Mouse (Mus musculus): ENCODE measurements at regions not wholly inside any gene's neighbourhood (a gene's known extent, or its start where the extent isn't known, plus 50 kb on each side); places are given as distances from the start of the nearest gene placed in this dataset.

DNA sequence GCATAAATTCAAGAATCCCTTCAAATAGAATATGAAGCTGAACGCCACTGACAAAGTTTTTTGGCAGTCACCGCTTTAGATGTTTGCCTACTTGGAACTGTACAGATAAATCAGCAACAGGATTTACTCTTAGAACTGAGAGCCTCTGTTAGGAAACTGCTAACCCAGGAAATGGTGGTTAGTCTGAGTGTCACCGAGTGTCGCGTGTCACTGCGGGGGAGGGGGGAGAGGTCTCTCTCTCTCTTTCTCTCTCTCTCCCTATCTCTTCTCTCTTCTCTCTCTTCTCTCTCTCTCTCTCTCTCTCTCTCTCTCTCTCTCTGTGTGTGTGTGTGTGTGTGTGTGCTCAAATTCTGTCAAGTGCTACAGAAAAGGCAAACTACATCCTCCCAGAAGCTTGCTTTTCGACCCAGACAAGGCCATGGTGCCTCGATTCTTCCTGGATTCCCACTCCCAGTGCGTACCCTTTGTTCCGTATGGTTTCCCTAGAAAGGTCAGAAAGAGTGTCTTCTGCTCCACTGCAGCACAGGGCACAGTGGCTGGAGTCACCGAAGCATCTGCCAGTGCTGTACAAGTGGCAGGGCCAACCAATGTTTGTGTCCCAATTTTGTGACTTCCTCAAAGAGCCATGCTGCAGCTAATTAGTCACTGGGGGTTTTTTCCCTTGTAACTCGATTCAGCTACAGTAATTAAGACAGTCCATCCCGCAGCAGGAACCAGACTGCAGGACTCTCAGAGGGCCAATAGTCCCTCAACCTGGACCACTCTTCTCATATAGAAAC, 87.0 kb downstream of the Cog6 start:
- Histone ChIP-seq H3K27me3 (peaks cover 28% of the 10 kb centered on the region), H3K4me1 (peaks cover 5% of the 10 kb centered on the region; the same call in 1 of the 2 replicates), H3K9ac (replicated peaks) (no peak overlapping the region), H3K9me3 (no peaks in the 10 kb centered on the region), H3K4me2 (replicated peaks) (no peak overlapping the region), H3K4me3 (no peak overlapping the region), H3K27ac (replicated peaks) (no peak overlapping the region), H3K36me3 (no peaks in the 10 kb centered on the region)
- 84% methylated on average over 13 of the region's 13 CpGs for WGBS
- ATAC-seq (ENCODE audit: low FRiP score, low read depth), result no peak

DNA sequence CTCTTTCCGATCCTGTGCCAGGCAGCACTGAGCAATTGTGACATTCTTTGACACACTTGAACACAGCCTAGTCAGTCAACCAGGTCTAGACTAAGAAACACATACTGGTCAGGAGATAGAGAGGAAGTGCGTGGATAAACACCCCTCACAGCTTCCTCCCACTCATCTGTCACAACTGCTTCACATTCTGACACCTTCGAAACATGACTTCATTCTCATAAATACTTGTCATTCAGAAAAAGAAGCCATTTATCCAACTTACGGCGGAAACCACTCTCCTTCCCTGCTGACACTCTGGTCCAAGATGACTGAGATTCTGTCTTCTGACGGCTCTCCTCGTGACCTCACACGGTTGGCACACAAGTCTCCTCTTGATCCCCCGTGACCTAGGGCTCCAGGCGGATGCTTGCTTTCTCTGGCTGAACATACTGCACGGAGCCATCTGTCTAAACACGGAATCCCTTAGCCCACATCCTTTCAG, 89.6 kb downstream of the Cog6 start:
- ATAC-seq (ENCODE audit: low FRiP score, low read depth), result no peak
- WGBS, result 73% methylated on average over 12 of the region's 12 CpGs
- no peaks in the 10 kb centered on the region for H3K36me3 ChIP-seq
- no peak overlapping the region for H3K4me3 ChIP-seq
- H3K9me3 ChIP-seq, result no peaks in the 10 kb centered on the region
- H3K4me1 ChIP-seq, result peaks cover 12% of the 10 kb centered on the region; the same call in 1 of the 2 replicates
- H3K27me3 ChIP-seq, result peaks cover 31% of the 10 kb centered on the region
- no peak overlapping the region for H3K4me2 ChIP-seq (replicated peaks)
- H3K9ac ChIP-seq (replicated peaks), result no peak overlapping the region
- no peak overlapping the region for H3K27ac ChIP-seq (replicated peaks)

GRCm38 (mm10) chr3:52926549-52926948, 90.5 kb downstream of the Cog6 start:
- 61% methylated on average over 3 of the region's 3 CpGs for WGBS
- Histone ChIP-seq H3K27me3 (peaks cover 33% of the 10 kb centered on the region), H3K4me1 (peaks cover 12% of the 10 kb centered on the region; the same call in 1 of the 2 replicates), H3K9ac (replicated peaks) (no peak overlapping the region), H3K9me3 (no peaks in the 10 kb centered on the region), H3K4me3 (no peak overlapping the region), H3K27ac (replicated peaks) (no peak overlapping the region), H3K36me3 (no peaks in the 10 kb centered on the region), H3K4me2 (replicated peaks) (no peak overlapping the region)
- ATAC-seq (ENCODE audit: low FRiP score, low read depth), result no peak

- H3K9ac ChIP-seq (replicated peaks), result no peak overlapping the region
- no peak overlapping the region for H3K4me2 ChIP-seq (replicated peaks)
- no peak overlapping the region for H3K27ac ChIP-seq (replicated peaks)
- WGBS, result 62% methylated on average over 3 of the region's 3 CpGs
- no peak for ATAC-seq (ENCODE audit: low FRiP score, low read depth)
- H3K9me3 ChIP-seq, result no peaks in the 10 kb centered on the region
- no peak overlapping the region for H3K4me3 ChIP-seq
- H3K4me1 ChIP-seq, result peaks cover 12% of the 10 kb centered on the region; the same call in 1 of the 2 replicates
- H3K27me3 ChIP-seq, result peaks cover 33% of the 10 kb centered on the region
- no peaks in the 10 kb centered on the region for H3K36me3 ChIP-seq
Measured at GRCm38 (mm10) chr3:52925223-52925622, 91.8 kb downstream of the Cog6 start.

- no peak overlapping the region for H3K4me2 ChIP-seq (replicated peaks)
- 34% methylated on average over 2 of the region's 2 CpGs for WGBS
- no peak overlapping the region for H3K9ac ChIP-seq (replicated peaks)
- peaks cover 12% of the 10 kb centered on the region; the same call in 1 of the 2 replicates for H3K4me1 ChIP-seq
- peak; percentile 54; the same call in 1 of the 2 replicates for ATAC-seq (ENCODE audit: low FRiP score, low read depth)
- H3K27me3 ChIP-seq, result peaks cover 27% of the 10 kb centered on the region
- H3K9me3 ChIP-seq, result no peaks in the 10 kb centered on the region
- no peak overlapping the region for H3K4me3 ChIP-seq
- H3K36me3 ChIP-seq, result no peaks in the 10 kb centered on the region
- no peak overlapping the region for H3K27ac ChIP-seq (replicated peaks)
Measured at GRCm38 (mm10) chr3:52924631-52925030, 92.4 kb downstream of the Cog6 start.

- H3K4me3 ChIP-seq, result no peak overlapping the region
- 0 out of 2 replicates have a peak, but pooled peaks cover under 1% of the 10 kb centered on the region for H3K9me3 ChIP-seq
- no peaks in the 10 kb centered on the region for H3K36me3 ChIP-seq
- peaks cover 22% of the 10 kb centered on the region for H3K27me3 ChIP-seq
- no peak overlapping the region for H3K27ac ChIP-seq (replicated peaks)
- no peak overlapping the region for H3K4me2 ChIP-seq (replicated peaks)
- H3K4me1 ChIP-seq, result peaks cover 12% of the 10 kb centered on the region; the same call in 1 of the 2 replicates
- no peak for ATAC-seq (ENCODE audit: low FRiP score, low read depth)
- WGBS, result 77% methylated on average over 4 of the region's 4 CpGs
- H3K9ac ChIP-seq (replicated peaks), result no peak overlapping the region
Measured at GRCm38 (mm10) chr3:52923824-52924559, 93.0 kb downstream of the Cog6 start.

DNA sequence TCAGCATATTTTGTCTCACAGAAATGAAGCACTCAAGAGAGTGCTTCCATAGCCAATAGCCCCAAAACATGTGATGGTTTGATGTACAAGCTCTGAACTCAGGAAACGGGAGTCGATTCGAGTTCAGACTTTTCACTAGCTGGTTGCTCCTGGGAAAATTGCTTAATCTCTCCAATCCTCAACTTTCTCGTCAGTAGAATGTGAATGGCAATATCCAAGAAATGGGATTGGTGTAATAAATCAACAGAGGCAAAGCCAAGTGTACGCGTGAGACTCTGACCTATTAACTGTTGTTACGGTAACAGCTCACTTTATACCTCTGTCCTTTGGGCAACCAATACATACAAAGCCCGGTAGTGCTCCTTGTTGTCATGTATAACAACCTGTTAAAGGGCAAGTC, 94.6 kb downstream of the Cog6 start:
- no peak overlapping the region for H3K27ac ChIP-seq (replicated peaks)
- H3K9me3 ChIP-seq, result 0 out of 2 replicates have a peak, but pooled peaks cover 6% of the 10 kb centered on the region
- no peaks in the 10 kb centered on the region for H3K36me3 ChIP-seq
- 89% methylated on average over 8 of the region's 8 CpGs for WGBS
- no peak for ATAC-seq (ENCODE audit: low FRiP score, low read depth)
- no peak overlapping the region for H3K4me3 ChIP-seq
- H3K4me2 ChIP-seq (replicated peaks), result no peak overlapping the region
- no peak overlapping the region for H3K9ac ChIP-seq (replicated peaks)
- peaks cover 9% of the 10 kb centered on the region; the same call in 1 of the 2 replicates for H3K27me3 ChIP-seq
- peaks cover 12% of the 10 kb centered on the region; the same call in 1 of the 2 replicates for H3K4me1 ChIP-seq

- Histone ChIP-seq H3K27me3 (no peaks in the 10 kb centered on the region), H3K9me3 (no peaks in the 10 kb centered on the region), H3K36me3 (no peaks in the 10 kb centered on the region), H3K4me3 (no peak overlapping the region), H3K4me1 (no peaks in the 10 kb centered on the region), H3K27ac (replicated peaks) (no peak overlapping the region), H3K4me2 (replicated peaks) (no peak overlapping the region), H3K9ac (replicated peaks) (no peak overlapping the region)
- 91% methylated on average over 3 of the region's 3 CpGs for WGBS
- ATAC-seq (ENCODE audit: low FRiP score, low read depth), result no peak
Measured at GRCm38 (mm10) chr3:52906823-52907564, 110.0 kb downstream of the Cog6 start.

- no peak overlapping the region for H3K9ac ChIP-seq (replicated peaks)
- H3K36me3 ChIP-seq, result no peaks in the 10 kb centered on the region
- H3K4me3 ChIP-seq, result no peak overlapping the region
- H3K27ac ChIP-seq (replicated peaks), result no peak overlapping the region
- H3K27me3 ChIP-seq, result no peaks in the 10 kb centered on the region
- no peaks in the 10 kb centered on the region for H3K4me1 ChIP-seq
- ATAC-seq (ENCODE audit: low FRiP score, low read depth), result no peak
- no peak overlapping the region for H3K4me2 ChIP-seq (replicated peaks)
- 90% methylated on average over 3 of the region's 3 CpGs for WGBS
- H3K9me3 ChIP-seq, result no peaks in the 10 kb centered on the region
Measured at GRCm38 (mm10) chr3:52904028-52904427, 113.0 kb downstream of the Cog6 start.

DNA sequence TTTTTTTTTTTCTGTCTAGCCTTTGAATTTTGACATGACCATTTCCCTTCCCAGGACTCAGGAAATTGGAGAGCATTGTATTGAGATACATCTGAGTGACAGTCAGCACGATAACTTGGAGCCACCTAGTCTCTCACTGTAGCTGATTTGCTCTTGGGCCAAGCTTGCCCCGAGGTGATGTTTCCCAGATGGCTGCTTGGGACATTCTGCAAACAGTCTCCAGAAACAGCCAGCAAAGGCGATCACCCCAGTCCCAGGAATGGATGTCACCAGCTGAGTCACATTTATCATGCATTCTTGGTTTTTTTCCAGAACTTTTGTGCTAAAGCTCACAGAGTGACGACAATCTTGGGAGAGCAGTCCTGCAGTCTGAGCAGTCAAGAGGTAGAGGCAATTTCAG, 119.4 kb downstream of the Cog6 start:
- WGBS, result 81% methylated on average over 4 of the region's 4 CpGs
- Histone ChIP-seq H3K4me1 (no peaks in the 10 kb centered on the region), H3K36me3 (no peaks in the 10 kb centered on the region), H3K27ac (replicated peaks) (no peak overlapping the region), H3K4me2 (replicated peaks) (no peak overlapping the region), H3K4me3 (no peak overlapping the region), H3K27me3 (no peaks in the 10 kb centered on the region), H3K9ac (replicated peaks) (no peak overlapping the region), H3K9me3 (no peaks in the 10 kb centered on the region)
- no peak for ATAC-seq (ENCODE audit: low FRiP score, low read depth)

GRCm38 (mm10) chr3:52896462-52896861, 120.6 kb downstream of the Cog6 start:
- Histone ChIP-seq H3K27ac (replicated peaks) (no peak overlapping the region), H3K9me3 (no peaks in the 10 kb centered on the region), H3K4me1 (no peaks in the 10 kb centered on the region), H3K27me3 (no peaks in the 10 kb centered on the region), H3K4me3 (no peak overlapping the region), H3K36me3 (no peaks in the 10 kb centered on the region), H3K4me2 (replicated peaks) (no peak overlapping the region), H3K9ac (replicated peaks) (no peak overlapping the region)
- no peak for ATAC-seq (ENCODE audit: low FRiP score, low read depth)
- WGBS, result 86% methylated on average over 7 of the region's 7 CpGs
